Mouse (Mus musculus): Measurements from ENCODE around the gene Fcgbp.

DNA sequence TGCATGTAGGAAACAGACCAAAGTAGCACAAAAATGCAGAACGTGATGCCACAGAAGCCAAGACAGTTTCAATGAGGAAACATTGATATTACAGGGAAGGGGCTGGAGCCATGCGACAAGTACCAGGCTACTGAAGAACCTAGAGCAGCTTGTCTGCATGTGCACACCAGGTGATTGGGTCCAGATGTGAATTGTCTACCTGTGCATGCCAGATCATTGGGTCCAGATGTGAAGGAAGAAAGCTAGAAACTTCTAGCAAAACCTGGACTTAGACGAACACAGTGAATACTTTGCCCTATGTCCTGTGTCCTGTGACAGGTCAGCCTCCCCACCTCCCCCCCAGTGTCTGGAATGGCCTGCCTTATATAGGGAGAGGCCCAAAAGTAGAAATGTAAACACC lies 2.4 kb upstream of the Fcgbp start:
- TF ChIP-seq CTCF (IDR thresholded peaks at IDR 0.05; ENCODE audit: insufficient read depth, low read depth, low read length), result no peak
- TF ChIP-seq POLR2A (IDR thresholded peaks at IDR 0.05; ENCODE audit: insufficient read depth, low read depth, low read length), result no peak
